Mouse (Mus musculus) WW6 (cell line): ENCODE measurements around the gene Krtap4-2.

Experiments used
- DNase-seq: peaks from one replicate; pipeline ENCODE4 v3.0.0-alpha.2; 2013; ENCODE audit warnings: low read depth, low spot score

The Krtap4-2 gene

GRCm38 (mm10) chr11:99590981-99591380 is 43.9 kb downstream of the Krtap4-2 start, which contains the start of gene Krtap1-3:
Krtap1-3 (minus strand) TSS chr11:99591339.
- DNase-seq = no peak

DNA sequence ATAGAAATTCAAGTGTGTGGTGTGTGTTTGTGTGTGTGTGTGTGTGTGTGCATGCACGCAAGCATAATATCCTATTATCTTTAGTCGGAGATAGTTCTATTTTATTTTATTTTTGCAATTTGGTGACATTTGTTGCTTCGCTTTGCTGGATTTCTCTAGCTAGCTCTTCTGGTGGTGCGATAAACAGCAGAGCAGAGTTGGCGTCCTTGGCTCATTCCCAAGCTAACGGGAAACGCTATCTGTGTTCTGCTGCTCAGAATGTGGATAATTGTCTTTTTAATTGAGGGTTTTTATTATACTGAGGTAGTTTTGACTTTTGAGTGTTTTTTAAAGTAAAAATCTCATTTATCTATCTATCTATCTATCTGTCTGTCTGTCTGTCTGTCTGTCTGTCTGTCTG is 49.8 kb downstream of the Krtap4-2 start:
- DNase-seq = no peak
